Mouse (Mus musculus) T-helper 17 cell (primary cell): ENCODE measurements around the gene Mtmr3.

ENCODE experiments used
- in situ Hi-C, 2 experiments: fragments of 300-600 bp; cut with MboI, MseI; formaldehyde crosslinking; loops; 1 replicate in 1 of 2; 2 replicates in 1 of 2; pipeline ENCODE4 v1.15.1; 2025; ENCODE audit warnings: high pct_unique_total_duplicates in 2 of 2

The Mtmr3 gene

DNA sequence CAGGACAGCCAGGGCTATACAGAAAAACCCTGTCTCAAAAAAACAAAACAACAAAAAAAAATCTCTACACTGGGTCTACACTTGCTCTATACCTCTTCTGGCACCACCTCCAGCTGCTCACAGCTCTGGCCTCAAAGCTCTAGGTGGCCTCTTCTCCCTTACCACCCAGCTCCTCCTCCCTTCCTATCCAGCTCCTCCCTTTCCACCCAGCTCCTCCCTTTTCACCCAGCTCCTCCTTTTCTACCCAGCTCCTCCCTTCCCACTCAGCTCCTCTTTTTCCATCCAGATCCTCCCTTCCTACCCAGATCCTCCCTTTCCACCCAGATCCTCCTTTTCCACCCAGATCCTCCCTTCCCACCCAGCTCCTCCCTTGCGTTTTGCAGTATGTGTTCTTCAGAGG, 127.2 kb downstream of the Mtmr3 start:
- in situ Hi-C loops = no loop called here

DNA sequence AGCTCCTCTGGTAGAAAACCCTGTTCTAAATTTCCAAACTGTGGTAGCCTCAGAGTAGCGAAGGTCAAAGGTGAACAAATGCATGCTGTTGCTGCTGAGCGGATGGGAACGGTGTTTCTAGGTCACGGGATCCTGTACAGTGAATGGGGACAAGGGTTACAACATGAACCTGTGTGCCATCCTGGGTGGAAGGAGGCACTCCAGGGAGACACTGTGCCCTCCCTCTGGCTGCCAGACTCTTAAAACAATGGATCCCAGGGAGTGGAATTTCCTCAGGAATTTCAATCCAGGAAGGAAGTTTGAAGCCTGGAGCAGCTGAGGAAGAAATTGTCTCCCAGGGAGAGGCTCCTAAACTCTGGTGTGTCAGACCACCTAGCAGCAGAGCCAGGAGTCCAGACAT, 128.5 kb downstream of the Mtmr3 start:
- in situ Hi-C loops = no loop called here

DNA sequence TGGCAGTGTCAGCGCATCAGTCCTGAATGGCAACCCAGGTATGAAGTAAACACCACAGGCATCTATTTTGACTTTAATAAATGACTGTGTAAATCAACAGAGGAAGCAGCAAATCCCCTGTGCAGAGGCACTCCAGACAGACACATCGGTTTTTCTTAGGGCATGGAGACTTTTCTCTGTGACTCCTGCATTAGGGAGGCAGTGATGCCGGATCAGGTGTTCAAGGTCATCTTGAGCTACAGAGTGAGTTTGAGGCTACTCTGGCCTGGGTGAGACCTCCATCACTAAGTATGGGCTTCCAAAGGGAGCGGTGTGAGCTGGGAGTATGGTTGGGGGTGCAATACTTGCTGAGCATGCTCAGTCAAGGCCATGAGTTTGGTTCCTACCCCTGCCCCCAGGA, 130.0 kb downstream of the Mtmr3 start:
- in situ Hi-C loops = no loop called here

DNA sequence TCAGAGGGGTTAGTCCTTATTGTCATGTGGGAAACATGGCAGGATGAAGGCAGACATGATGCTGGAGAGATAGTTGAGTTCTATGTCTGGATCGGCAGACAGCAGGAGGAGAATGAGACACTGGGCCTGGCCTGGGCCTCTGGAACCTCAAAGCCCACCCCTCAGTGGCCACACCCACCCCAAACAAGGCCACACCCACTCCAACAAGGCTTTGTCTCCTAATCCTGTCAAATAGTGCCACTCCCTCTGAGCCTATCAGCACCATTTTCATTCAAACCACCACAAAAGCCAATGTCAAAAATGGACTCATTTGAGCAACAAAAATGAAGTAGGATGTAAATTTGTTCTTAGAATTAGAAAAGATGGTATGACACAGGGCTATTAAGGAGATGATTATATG, 130.5 kb downstream of the Mtmr3 start:
- in situ Hi-C loops = no loop called here

DNA sequence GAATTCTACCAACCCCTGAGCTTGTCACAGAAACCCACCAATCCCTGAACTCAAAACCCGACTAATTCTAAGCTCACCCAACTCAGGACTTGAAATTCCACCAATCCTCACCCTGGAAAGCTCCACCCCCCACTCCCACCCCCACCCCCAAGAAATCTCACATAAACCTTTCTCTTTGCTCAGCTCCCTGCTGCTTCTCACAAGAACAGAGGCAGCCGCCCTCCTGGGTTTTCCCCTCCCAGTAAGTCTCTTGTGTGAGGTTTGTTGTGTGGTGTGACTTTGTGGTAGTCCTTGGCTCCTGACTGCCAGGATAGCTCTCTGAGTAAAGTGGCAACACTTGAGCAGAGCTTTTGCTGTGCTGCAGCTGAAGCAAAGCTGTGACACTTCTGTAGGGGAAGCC, 131.8 kb downstream of the Mtmr3 start:
- in situ Hi-C loops = no loop called here

DNA sequence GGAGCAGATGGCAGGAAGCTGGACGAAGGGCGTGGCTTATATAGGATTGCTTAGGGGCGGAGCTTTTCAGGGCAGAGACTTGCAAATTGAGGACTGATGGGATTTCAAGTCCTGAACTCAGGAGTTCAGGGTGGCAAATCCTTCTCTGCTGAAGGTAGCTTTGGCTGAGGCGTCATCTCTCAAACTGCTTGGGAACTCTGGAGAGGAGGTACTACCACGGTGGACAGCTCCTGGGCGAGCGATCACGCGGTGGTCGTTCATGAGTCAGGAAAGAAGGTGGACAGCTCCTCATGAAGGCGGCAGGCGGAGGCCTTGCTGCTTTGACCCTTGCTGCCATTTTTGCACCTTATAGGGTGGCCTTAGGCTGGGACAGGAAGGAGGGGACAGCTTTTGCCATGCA, 133.5 kb downstream of the Mtmr3 start:
- in situ Hi-C loops = no loop called here

DNA sequence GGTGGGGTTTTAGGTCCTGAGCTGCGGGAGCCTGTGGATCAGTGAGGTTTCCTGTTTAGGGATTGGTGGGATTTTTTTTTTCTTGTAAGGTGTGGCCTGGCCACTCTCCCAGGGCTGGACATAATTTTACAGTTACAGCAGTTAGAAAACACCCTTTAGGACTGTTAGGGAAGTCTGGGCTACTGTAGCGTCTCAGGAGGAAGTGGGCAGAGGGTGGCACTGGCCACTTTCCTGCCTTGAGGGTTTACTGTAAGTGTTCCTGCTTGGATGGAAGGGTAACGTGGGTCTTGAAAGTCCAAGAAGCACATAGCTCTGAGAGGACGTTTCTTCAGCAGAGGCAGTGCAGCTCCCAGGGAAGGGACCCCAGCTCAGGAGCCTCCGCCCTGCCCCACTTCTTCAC, 134.0 kb downstream of the Mtmr3 start:
- in situ Hi-C loops = no loop called here

DNA sequence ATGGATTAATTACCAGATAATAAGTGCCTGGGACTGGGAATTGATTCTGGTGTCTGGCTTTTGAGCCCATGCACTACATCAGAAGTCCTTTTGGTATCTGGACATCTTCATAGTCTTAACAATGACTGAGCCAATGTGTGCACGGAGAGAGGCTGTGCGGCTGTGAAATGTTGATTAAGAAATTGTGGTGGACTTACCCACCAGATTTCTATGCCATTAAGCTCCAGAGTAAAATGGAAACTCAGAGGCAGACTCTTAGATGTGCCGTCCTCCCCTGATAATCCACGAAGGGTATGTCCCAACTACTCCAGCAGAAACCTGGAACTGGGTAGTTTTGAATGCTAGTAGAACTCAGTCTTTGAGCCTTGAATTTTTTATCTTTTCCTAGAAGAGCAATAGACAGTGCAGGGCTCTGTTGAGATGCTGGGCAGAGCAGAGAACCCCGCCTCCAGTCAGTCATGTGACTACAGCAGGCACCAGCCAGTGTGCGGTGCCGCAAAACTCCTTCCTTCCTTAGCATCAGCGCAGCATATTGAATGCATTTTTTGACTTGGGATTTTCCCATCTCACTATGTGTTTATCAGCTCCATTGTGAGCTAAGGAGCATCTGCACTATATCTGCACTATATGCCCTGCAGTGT, 139.6 kb downstream of the Mtmr3 start:
- in situ Hi-C loops = loop anchor here in 1 of 2 experiments (5.0 kb wide), 1 partner anchor 198 kb away; the partner anchor contains the start of gene Lif

DNA sequence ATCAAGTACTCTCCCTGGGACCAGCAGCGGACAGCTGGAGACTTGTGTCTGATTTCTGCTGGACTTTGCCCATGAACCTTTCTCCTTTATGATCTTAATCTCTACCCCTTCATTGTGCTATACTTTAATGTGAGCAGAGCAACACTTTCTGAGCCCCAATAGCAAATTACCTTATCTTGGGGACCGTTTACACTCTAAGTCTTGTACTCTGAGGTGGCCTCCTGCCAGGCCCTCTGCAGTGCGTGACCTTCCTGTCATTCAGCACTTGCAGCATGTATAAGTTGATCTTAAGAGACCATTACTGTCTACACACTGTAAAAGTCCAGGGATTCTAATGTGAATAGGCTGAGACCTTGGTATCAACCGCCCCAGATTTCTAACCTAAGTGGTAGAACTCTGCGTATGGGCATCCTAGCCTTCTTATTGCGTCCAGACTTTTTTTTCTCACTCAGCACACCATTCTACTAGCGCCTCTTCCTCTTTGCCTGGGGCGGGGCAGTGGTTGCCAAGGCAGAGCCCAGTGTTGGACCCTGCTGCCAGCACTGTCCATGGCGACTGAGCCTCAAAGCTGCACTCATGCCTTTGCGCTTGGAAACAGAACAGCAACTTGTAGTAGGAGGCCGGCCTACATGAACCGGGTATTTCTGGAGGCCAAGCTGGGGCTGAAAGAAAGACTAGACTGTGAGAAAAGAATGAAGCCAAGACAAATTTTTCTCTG, 142.0 kb downstream of the Mtmr3 start:
- in situ Hi-C loops = loop anchor here in 1 of 2 experiments (5.0 kb wide), 1 partner anchor 195 kb away; the partner anchor contains the start of gene Lif

DNA sequence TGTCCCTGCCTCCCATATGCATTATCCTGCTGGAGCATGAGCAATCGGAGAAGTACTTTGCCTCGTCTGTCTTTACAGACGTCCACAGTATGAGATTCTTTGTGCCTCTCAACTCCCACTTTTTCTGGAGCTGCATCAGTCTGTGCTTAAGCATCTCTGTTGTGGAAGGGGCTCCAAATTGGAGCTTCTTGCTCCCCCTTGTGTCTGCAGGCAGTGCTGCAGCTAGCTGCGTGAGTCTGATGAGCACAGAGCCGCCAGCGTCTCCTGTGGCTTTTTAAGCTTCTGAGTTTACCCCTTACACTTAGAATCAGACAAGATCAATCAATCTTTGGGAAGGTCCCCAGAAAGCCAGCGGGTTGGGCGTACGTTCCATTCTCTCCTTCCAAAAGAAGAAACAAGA, 143.5 kb downstream of the Mtmr3 start:
- in situ Hi-C loops = loop anchor here in 1 of 2 experiments (5.0 kb wide), 1 partner anchor 194 kb away; the partner anchor contains the start of gene Lif

DNA sequence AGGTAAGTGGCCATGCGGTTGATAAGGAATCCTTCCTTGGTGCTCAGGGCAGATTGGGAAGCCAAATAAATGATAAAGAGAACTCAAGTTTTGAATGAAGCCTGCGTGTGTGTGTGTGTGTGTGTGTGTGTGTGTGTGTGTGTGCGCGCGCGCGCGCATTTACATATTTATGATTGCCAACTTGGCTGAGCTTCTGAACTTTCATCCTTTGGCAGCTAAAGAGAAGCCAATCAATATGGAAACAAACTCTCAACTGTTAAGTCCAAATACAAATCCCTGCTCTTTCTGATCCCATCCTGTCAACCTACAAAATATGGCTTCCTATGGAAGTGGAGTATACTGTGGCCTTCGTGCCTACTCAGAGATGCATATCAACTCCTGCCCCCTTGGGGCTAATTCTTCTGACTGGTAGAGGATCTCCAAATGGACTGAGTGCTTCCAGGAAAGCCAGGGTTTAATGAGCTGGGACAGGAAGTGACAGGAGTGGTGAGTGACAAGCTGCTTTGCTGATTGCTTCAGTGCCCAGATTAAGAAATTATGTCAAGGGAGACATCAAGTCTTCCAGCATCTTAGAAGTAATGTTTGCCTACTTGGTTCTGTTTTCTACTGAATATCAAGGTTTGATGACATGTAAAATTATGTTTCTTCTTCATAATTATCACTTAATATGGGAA, 148.3 kb downstream of the Mtmr3 start:
- in situ Hi-C loops = no loop called here

DNA sequence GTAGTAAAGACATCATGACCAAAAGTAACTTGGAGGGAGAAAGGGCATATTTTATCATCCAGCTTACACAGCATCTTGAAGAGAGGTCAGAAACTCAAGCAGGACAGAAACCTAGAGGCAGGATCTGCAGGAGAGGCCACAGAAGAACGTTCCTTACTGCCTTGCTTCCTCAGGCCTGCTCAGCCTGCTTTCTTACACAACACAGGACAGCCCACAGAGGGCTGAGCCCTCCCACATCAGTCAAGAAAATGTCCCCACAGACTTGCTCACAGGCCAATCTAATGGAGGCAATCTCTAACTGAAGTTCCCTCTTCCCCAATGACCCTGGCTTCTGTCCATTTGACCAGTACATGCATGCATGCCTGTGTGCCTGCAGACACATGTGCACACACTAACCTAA, 152.4 kb downstream of the Mtmr3 start:
- in situ Hi-C loops = no loop called here

DNA sequence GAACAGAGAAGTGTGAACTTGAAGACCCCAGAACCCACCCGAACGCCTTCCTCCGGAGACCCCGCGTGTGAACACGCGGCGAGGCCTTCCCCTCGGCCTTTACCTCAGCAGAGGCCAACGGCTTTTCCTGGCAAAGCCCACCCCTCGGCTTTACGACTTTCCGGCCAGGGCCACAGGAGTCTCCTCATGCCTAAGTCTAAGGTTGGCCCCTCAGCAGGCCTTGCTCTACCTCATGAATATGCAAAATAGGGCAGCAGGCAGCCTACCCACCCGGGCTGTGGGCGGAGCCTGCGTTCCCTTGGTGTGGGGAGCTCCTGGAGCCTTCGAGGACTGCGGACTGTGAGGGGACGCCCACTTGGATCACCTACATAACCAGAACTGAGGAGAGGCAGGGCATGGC, 153.7 kb downstream of the Mtmr3 start, which contains the start of gene Hormad2:
TSS of gene Hormad2 (minus strand) at position 128 of the 400 bp plus-strand sequence.
- in situ Hi-C loops = no loop called here

DNA sequence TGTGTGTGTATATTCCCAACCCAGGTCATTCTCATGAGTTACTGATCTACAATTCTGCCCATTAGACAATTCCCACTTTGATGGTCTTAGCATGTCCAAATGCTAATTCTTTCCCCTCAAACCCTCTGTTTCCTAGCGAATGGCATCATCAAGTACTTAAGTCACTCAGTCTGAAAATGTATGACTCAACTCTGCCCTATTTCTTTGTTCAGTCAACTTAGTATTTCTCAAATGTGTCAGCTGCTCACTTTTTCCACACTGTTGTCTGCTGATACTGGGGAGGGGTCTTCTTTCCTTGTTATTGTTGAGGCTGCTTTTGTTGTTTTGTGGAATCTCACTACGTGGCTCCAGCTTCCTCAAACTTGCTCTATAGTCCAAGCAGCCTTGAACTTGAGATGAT, 156.5 kb downstream of the Mtmr3 start:
- in situ Hi-C loops = no loop called here

DNA sequence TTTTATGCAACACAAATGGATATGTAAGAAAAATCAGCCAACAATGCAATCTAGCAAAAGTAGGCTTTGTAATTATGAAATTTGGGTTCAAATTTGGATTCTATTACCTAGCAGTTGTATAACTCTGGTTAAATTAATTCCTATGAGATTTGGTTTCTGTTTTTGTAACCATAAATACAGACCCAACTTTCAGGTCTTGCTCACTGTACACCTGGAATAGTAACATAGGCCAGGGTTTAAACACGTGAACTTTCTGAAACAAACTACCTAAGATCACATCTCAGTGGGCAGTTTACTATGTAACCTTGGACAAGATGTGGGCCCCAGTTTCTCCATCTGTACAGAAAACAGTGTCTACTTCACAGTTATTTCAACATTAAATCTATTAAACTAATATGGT, 157.3 kb downstream of the Mtmr3 start:
- in situ Hi-C loops = no loop called here

DNA sequence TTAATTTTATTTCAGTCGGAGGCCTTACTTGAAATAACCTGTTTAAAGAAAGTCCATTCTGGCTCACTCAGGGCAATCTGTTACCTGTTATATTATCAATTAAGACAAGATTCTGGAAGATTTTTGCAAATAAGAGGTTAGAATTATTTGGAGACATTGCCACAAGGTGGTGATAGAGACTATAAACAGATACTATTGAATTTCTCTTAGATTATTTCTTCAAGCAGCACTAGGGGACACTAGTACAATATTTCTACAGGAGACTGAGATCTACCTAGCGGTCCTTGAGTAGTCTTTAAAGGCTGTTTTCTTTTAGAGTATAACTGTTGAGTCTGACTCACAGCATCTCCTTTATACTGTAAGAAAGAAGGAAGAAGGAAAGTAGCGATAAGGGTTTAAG, 158.0 kb downstream of the Mtmr3 start:
- in situ Hi-C loops = no loop called here

DNA sequence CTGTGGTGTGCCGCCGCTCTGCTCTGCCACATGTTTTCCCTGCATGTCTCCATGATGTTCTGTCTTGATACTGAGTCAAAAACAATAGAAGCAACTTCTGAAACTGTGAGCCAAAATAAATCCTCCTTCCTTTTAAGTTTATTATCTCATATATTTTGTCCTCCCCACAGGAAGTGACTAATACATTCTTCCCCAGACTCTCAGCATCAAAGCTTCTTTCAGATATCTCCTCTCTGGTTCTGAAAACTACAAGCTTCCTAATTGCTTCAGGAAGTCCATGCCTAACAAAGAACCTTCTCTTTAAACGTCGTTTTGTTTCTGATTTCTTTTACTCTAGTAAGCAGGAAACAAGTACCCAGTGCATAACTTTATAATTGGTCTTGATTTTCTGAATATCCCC, 160.2 kb downstream of the Mtmr3 start:
- in situ Hi-C loops = loop anchor here in 1 of 2 experiments (5.0 kb wide), 1 partner anchor 388 kb away; no protein-coding TSS in a partner anchor
